Mouse (Mus musculus): ENCODE measurements around the gene R3hdm2.

GRCm38 (mm10) chr10:127520714-127521357 lies 140.7 kb downstream of the R3hdm2 start:
- no peak for TF ChIP-seq CTCF (conservative IDR thresholded peaks at IDR 0.05; ENCODE audit: insufficient read depth, insufficient read length, low read depth, low read length)
- TF ChIP-seq POLR2A (IDR thresholded peaks at IDR 0.05; ENCODE audit: low read depth, low read length): no peak
